Mouse (Mus musculus): Measurements from ENCODE around the gene Tmem186. TPM values are rescaled to one million over a fixed set of nuclear protein-coding genes. Genes with fewer than 3 reads are reported as not detected.

Tmem186 gene
- total RNA-seq, 2 experiments from 2014 or later = 15.5 to 15.6 TPM

- intact Hi-C loops (cut with DNase I) = no loop called here
- no peak for DNase-seq
Observed at GRCm38 (mm10) chr16:8620315-8621115, 17.0 kb downstream of the Tmem186 start.

GRCm38 (mm10) chr16:8619659-8620314, 17.7 kb downstream of the Tmem186 start:
- DNase-seq = no peak
- intact Hi-C loops (cut with DNase I) = no loop called here

- intact Hi-C loops (cut with DNase I) = no loop called here
- DNase-seq = no peak
Observed at GRCm38 (mm10) chr16:8613447-8613846, 24.1 kb downstream of the Tmem186 start.

GRCm38 (mm10) chr16:8613039-8613438, 24.5 kb downstream of the Tmem186 start:
- intact Hi-C loops (cut with DNase I) = no loop called here
- DNase-seq = no peak

GRCm38 (mm10) chr16:8612214-8613005, 25.1 kb downstream of the Tmem186 start:
- no peak for DNase-seq
- intact Hi-C loops (cut with DNase I) = no loop called here

- intact Hi-C loops (cut with DNase I) = no loop called here
- no peak for DNase-seq
Observed at GRCm38 (mm10) chr16:8610397-8610796, 27.1 kb downstream of the Tmem186 start.

- DNase-seq = no peak
- intact Hi-C loops (cut with DNase I) = no loop called here
Observed at GRCm38 (mm10) chr16:8603789-8604188, 33.7 kb downstream of the Tmem186 start.

GRCm38 (mm10) chr16:8597516-8597915, 40.0 kb downstream of the Tmem186 start:
- no peak for DNase-seq
- intact Hi-C loops (cut with DNase I) = no loop called here

- intact Hi-C loops (cut with DNase I) = no loop called here
- DNase-seq = no peak
Observed at GRCm38 (mm10) chr16:8596336-8596735, 41.2 kb downstream of the Tmem186 start.

GRCm38 (mm10) chr16:8595411-8595810, 42.1 kb downstream of the Tmem186 start:
- intact Hi-C loops (cut with DNase I) = no loop called here
- peak; percentile 5 to 14 for DNase-seq

- intact Hi-C loops (cut with DNase I) = no loop called here
- no peak for DNase-seq
Observed at GRCm38 (mm10) chr16:8585056-8585455, 52.5 kb downstream of the Tmem186 start.

GRCm38 (mm10) chr16:8584248-8584647, 53.3 kb downstream of the Tmem186 start:
- intact Hi-C loops (cut with DNase I) = no loop called here
- DNase-seq = no peak

Small RNAs within 50 kb of the gene (microRNA-seq; reads per million reads assigned to microRNA genes)
- 0 reads per million in 2 experiments for gene Gm22137

Other genes with a start within 250 kb of the Tmem186 start
- not detected for gene Tmem114, start 212.6 kb downstream of the Tmem186 start, total RNA-seq (2021)
- 10 to 100 TPM; 21.4 to 25.3 TPM for gene Mettl22, start 166.9 kb downstream of the Tmem186 start, total RNA-seq (2021)
- 1 to 10 TPM; 5.7 to 6.6 TPM for gene Abat, start 124.3 kb downstream of the Tmem186 start, total RNA-seq (2021)
- gene Pmm2, start within 50 bp of the Tmem186 start, total RNA-seq (2021) = 10 to 100 TPM; 30.0 to 32.2 TPM
- 10 to 100 TPM; 23.7 to 24.9 TPM for gene Carhsp1, start 34.4 kb upstream of the Tmem186 start, total RNA-seq (2021)
- not detected for gene Gm5767, start 43.1 kb upstream of the Tmem186 start, total RNA-seq (2021)
- 10 to 100 TPM; 61.9 to 65.0 TPM for gene Usp7, start 154.6 kb upstream of the Tmem186 start, total RNA-seq (2021)
- gene 1810013L24Rik, start 192.4 kb upstream of the Tmem186 start, total RNA-seq (2021) = 100 to 1,000 TPM; 111 to 112 TPM

Data from heart, postnatal 14 days (tissue).